Mouse (Mus musculus): ENCODE measurements around the gene Rccd1.
A peak's percentile ranks its signal among the peaks of the same experiment; 100 is the strongest.
"Not testable (repeated sequence)": the region's sequence is repeated elsewhere in the genome, so short reads cannot be mapped to it uniquely, and the experiment has no call there.

Rccd1 gene

DNA sequence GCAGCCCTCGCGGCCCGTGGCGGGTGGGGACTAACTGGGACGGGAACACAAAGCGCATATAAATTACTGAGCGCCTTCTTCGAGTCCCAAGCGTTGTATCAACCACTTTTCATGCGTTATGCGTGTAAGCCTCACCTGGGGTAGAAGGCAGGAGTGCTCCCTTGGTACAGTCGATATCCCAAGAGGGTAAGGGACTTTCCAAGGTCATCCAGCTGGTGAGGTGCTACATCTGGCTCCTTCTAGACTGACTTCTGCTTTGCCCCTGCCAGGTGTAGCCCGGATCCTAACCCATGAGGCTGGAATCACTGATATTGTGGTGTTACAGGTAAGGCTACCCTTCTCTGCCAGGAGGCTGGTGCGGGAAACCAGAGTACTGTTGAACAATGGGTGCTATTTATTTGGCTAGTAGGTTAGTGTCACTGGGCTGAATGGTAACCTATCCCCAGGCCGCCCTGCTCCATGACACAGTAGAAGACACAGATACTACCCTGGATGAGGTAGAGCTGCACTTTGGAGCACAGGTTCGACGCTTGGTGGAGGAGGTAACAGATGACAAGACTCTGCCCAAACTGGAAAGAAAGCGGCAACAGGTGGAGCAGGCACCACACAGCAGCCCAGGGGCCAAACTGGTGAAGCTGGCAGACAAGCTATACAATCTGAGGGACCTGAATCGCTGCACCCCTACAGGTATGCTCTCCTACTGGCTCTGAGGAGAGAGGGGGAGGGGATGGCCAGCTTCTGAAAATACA lies 19.2 kb upstream of the Rccd1 start:
- DNase-seq (ENCODE audit: low spot score) = no peak

DNA sequence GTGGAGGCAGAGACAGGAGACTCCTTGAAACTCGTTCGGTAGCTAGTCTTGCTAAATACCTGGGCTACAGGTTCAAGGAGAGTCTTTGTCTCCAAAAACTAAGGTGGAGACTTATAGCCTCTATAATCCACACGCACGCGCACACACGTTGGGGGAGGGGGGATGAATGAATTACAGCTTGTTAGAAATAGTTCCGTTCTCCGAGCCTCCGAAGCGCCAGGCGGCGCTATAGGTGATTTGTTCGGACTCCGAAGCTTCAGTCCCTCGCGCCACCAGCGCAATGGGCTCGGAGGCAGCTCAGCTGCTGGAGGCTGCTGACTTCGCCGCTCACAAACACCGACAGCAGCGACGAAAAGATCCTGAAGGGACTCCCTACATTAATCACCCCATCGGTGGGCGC lies 18.6 kb upstream of the Rccd1 start, which contains the start of gene Hddc3:
Gene Hddc3, plus strand, starts transcription at position 247 of the 400 bp plus-strand sequence.
- peak; percentile 81 for DNase-seq (ENCODE audit: low spot score)

DNA sequence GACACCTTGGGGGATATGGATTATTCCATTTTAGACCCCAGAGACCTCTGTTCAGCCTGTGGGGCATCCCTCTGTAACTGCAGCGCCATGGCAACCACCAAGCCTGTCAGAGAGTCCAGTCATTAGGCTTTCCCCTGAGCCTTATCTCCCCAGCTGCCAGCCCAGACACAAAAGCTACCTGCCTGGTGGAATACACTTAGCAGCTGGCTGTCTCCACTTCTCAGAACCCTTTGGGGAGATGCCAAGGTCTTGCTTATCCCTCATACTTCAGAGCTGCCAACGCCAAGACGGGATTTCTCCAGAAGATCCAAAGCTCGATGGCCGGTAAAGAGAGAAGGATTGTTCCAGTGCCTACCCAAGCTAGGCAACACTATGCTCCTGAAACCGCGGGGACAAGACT lies 17.5 kb upstream of the Rccd1 start:
- DNase-seq (ENCODE audit: low spot score) = no peak

DNA sequence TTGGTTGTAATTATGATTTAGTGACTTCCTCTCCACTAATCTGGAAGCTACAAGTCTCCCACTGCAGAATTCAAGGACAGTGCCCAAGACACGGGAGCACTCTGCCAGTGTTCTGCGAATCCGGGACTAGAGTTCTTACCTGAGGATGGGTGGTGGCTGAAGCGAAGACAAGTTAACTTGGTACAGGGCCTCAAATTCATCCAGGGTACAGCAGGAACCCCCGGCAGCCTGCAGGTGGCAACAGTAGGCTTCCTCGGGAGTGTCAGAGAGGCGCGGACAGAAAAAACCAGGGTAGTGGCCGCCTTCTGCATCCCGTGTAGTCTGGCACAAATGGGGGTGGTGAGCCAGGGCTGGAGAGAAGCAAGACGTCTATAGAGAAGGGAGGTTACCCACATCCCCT lies 16.5 kb upstream of the Rccd1 start, which contains the start of gene Unc45a:
Gene Unc45a, minus strand, starts transcription at position 213 of the 400 bp plus-strand sequence.
- peak; percentile 55 for DNase-seq (ENCODE audit: low spot score)

DNA sequence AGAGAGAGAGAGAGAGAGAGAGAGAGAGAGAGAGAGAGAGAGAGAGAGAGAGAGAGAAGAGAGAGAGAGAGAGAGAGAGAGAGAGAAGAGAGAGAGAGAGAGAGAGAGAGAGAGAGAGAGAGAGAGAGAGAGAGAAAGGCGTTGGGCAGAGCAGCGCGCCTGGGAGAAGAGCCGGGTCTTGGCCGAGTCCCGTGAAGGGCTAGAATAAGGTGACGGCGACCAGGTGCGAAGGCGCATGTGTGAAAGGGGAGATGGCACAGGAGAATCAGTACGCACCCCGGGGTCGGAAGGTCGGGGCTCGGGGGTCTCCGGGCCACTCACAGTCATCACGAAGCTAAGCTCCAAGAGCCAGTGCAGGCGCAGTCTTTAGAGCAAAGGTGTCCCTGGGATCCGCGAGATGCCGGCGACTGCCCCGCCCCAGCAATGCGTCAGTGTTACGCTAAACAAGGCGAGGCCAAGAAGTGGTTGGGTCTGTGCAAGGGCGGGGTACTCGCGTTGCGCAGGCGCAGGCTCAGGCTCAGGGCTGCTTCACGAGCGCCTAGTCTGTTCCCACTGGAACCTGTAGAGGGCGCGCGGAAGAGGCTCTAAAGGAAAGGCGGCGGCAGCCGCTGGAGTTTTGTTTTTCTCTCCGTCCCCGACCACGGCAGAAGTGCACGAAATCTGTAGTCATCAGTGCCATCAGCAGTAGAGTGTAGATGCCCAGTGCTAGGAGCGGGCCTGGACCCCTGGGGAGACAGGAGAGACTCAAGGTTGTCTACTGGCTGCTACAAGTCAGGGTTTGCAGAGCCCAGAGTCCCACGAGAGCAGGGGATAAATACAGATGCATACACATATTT lies 15.8 kb upstream of the Rccd1 start:
- peak; percentile 97 for DNase-seq (ENCODE audit: low spot score)

DNA sequence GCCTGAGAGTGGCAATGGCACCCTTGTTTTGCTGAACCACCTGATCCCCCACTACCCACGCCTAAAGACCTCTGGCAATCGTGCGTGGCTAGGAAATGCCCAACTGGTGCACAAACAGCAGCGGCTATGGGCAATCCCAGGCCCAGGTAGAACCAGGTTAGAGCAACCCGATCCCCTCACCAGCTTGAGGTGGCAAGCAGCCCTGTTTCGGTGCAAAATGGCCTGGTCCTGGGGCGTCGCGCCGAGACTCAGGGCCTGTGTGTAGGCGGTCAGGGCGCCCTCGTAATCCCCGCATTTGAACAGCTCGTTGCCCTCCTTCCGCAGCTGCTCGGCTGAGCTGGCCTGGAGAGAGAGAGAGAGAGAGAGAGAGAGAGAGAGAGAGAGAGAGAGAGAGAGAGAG lies 15.1 kb upstream of the Rccd1 start:
- no peak for DNase-seq (ENCODE audit: low spot score)

DNA sequence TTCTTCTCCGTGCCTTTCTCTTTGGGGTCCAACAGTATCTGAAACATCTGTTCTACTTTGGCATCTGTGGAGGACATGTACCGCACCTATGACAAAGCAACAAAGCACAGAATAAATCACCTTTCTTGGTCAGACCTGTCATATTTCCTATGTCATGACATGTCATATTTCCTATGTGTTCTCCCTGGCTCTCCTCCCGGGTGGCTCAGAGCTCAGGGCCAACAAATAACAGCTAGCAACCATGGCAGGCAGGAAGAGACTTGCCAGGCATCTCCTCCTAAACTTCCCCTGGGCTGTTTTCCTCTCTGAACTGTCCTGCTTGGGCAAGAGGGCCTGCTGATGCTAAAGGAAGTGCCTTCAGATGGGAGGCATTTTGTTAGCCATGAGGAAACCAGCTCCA lies 12.7 kb upstream of the Rccd1 start:
- no peak for DNase-seq (ENCODE audit: low spot score)

DNA sequence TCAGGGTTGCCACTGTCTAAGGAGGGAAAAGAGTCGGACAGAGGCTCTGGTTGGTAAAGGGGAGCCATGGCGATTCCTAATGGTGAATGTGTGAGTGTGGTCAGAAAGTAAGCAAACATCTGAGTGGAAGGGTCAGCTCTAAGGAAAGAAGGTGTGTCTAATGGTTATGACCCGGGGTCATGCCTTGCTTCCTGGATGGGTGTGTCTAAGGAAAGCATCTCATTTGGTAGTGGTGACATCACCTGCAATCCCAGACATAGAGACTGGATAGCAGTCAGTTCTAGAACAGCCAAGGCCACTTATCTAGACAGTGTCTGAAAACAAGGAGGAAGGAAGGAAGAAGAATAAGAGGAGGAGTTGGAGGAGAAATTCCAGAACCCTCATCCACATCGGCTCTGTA lies 10.6 kb upstream of the Rccd1 start:
- no peak for DNase-seq (ENCODE audit: low spot score)

DNA sequence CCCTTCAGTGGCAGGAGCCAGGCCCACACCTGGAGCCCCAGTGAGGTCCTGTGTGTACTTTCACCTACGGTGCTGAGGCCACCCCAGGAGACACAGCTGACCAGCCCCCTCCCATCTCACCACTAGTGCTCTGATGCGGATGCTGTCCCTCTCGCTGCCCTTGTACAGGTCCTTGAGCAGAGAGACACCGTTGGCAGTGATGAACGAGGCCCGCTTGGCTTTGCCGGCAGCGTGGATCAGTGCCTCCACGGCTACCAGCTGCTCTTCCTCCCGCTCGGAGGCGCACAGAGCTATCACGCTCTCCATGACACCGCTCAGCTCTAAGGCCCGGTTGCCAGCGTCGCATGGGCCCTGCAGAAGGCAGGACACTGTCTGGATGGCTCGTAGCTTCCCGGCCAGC lies 7.2 kb upstream of the Rccd1 start:
- no peak for DNase-seq (ENCODE audit: low spot score)

DNA sequence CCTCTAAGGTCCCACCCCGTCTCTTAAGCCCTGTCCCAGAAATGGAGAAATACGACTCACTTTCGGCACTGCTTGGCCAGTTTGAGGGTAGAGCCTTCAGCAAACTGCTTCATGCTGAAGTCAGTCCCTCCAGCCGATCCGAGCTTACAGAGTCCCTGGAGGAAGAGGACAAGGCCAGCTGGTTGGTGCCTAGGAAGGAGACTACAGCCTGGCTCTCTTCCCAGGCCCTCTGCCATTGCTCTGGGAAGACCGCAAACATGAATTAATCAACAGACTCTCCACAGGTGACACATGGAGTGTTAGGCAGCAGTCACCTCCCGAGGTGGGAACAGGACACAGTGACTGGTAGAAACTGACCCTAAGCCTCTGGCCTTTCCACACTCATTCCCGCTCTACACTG lies 6.0 kb upstream of the Rccd1 start:
- no peak for DNase-seq (ENCODE audit: low spot score)

DNA sequence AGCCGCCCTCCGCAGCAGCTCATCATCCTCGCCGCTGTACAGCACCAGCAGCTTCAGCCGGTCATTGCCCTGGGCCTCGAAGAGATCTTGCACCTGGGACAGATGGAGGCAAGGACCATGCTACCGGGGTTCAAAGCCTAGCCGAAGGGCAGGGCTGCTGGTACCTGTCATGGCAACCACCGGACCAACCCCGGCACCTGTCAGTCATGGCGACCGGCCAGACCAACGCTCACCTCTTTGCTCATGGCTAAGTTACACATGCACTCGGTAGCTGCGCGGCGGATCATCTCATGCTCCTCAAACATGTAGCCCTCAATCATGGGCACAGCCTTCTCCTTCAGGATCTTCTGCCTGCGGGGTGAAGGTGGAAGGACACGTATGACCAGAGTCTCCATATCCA lies 1.8 kb upstream of the Rccd1 start:
- no peak for DNase-seq (ENCODE audit: low spot score)

DNA sequence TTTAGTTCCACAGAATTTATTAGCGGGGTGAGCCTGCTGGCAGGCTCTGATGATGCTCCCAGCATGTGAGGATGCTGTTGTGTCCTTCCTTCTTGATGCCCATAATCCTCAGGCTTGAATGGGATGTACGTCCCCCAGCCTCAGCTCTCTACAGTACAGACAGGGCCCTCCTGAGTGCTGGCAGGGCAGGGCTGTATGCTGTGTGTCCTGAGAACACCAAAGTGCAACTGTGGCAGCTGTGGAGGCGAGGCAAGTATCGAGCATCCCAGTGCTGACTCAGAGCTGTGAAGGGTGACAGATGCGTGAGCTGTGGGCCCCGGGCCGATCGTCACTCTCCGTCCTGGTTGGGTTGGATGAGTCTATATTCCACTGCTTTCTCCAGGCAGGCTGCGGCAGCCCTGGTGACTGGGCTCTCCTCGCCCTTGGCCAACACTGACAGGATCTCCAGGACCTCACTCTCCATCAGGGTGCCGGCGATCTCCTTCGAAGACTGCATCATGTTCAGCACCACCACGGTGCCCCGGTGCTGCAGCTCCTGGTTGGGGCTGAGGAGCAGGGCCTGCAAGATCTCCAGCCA lies 1.1 kb upstream of the Rccd1 start:
- no peak for DNase-seq (ENCODE audit: low spot score)

DNA sequence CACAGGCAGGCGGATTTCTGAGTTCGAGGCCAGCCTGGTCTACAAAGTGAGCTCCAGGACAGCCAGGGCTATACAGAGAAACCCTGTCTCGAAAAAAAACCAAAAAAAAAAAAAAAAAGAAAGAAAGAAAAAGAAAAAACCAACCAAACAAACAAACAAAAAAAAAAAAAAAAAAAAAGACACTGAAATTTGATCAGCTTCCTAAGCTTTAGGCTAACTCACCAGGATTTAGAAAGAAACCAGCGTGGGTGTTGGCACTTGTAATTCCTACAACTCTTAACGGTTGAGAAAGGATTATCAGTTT lies 514 bp upstream of the Rccd1 start:
- not testable (repeated sequence) for DNase-seq (ENCODE audit: low spot score)

DNA sequence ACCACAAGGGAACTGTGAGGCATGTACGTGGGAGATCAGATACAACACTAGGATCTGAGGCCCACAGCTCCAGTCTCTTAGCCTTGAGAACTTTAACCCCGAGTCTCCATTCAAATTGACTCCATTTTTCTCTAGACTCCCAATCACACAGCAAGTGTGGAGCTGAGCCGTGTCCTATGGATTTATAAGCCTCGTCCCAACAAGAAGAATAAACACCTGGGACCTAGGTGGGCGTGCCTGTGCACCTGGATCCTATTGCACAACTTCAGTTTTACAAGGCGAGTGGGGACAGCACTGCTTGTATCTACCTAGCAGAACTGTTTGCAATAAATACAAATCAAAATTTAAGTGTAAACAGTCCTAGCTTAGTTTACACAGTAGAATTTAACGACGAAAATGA lies 918 bp downstream of the Rccd1 start:
- DNase-seq (ENCODE audit: low spot score) = no peak

DNA sequence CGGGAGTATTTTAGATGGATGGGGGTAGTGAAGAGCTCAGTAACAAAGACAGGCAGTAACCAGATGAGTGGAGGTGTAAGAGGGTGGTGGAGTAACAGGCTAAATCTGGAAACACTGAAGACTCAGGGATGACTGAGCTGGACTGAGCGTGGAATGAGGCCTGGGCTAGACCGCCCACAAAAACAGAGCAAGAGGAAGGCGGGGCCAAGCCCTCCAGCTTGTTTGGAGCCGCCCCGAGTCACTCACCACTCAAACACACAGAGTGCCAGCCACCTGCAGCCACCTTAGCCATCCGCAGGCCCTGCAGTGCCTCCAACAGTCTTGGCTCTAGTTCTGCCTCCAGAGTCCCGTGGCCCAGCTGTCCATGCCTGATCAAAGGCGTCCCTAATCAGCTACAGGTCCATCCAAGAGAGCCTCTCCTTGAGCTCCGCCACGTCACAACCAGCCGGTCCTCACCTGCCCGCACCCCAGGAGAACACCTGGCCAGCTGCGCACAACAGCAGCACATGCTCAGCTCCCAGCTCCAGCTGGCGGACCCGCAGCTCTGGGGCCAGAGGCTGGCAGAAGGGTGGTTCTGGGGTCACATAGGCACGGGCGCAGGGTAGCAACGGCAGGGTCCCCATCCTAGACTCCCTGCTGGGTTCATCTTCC lies 4.3 kb downstream of the Rccd1 start:
- DNase-seq (ENCODE audit: low spot score) = no peak

DNA sequence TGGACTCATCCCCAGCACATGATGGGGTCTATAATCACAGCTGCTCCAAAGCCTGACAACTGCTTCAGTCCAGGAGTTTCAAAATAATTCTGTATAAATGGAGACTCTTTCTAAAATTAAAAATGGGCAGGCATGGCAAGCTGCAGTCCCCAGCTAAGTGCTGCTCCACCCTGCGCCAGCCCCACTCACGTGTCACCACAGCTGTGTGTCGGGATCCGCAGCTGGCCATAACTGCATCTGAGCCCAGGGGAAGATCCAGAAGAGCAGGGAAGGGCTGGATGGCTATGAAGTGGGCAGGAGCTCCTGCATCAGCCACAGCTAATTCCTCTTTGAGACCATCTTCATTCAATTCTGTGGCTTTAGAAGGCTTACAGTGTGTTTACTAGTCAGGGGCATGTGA lies 5.6 kb downstream of the Rccd1 start:
- DNase-seq (ENCODE audit: low spot score) = no peak

DNA sequence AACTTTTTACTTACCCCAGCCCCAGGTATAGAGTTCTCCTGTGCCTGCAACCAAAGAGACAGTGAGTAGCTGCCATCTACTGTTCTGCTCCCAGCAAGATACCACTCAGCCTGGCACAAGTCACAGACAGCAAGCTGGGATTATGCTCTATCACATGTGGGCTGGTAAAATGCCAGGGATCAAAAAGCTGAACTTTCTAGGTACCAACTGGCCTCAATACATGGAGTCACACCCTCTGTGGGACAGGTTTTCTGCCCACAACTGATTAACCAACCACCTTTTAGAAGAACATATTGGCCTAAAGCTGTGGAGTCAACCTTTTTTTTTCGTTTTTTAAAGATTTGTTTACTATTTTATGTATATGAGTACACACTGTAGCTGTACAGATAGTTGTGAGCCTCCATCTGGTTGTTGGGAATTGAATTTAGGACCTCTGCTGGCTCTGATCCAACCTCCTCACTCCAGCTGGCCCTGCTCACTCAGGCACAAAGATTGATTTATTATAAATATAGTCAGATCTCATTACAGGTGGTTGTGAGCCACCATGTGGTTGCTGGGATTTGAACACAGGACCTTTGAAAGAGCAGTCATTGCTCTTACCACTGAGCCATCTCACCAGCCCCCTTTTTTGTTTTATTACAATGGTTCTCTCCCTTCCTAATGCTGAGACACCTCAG lies 6.7 kb downstream of the Rccd1 start:
- no peak for DNase-seq (ENCODE audit: low spot score)

DNA sequence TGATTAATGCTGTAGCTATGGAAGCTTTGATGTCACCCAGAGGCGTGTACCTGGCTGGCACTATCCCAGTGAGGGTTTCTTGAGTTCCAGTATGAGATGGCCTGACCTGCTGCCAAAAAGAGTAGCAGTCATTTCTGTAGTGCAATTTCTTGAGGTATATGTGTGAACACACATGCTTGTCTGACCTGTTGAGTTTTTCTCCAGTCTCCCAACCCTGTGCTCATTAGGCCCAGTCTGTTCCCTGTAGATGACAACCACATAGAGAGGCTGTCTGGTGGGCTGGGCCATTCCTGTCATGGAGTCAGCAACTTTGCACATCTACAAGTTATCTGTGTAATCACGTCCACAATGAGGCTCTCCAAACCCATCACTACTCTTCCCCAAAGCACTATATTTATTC lies 8.5 kb downstream of the Rccd1 start:
- no peak for DNase-seq (ENCODE audit: low spot score)

DNA sequence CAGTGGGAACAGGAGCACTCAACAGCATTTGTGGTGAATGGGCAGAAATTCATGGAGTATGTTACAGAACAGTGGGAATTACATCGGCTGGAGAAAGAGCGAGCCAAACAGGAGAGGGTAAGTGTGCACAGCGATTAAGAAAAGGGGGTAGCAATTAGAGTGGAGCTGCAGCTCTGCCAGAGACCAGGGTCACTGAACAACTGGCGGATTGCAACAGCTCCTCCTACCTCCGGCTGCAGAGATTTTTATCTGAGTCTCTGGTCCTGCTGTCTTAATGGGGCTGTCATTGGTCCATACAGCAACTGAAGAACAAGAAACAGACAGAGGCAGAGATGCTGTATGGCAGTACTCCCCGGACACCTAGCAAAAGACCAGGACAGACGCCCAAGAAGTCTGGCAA lies 13.5 kb downstream of the Rccd1 start:
- no peak for DNase-seq (ENCODE audit: low spot score)

DNA sequence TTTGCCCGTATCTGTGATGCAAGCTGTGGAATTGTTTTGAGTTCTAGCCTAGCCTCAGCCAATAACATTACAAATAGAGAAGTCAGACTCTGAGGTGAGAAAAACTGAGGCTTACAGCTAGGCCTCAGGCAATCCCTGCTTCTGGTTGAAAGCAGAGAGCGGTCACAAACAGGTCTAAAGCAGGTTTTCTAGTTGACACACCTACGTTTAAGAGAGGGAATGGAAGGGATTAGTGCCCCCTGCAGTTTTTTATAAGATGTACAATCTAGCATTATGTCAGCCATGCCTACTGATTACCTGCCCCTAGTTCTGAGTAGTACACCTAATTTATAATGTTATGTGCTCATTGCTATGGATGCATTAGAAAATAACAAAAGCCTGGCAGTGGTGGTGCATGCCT lies 16.5 kb downstream of the Rccd1 start:
- no peak for DNase-seq (ENCODE audit: low spot score)

DNA sequence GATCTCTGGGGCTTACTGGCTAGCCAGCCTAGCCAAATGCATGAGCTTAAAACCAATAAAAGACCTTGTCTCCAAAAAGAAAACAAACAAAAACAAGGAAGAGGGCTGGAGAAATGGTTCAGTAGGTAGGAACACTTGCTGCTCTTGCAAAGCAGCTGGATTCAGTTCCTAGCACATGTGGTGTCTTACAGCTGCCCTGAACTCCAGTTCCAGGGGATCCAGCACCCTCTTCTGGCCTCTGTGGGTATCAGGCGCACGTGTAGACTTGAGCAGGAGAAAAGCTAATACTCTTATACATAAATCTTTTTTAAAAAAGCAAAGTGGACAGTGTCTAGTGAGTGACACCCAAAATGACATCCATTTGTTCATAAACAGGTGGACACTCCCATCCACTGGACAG lies 22.7 kb downstream of the Rccd1 start:
- DNase-seq (ENCODE audit: low spot score) = no peak

DNA sequence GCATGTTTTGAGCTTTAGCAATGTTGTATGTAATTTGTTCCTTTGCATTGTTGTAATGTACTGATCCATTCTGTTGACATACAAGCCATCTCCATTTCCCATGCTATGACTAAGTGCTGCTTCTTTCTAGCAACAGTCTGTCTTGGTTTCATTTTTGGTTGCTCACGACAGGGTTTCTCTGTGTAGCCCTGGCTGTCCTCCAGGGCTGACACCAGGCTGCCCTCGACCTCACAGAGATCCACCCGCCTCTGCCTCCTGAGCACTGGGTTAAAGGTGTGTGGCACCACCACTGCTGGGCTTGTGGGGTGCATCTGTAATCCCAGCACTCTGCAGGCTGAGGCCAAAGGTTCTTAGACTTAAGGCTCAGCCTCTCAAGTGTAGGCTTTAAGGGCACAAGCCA lies 24.7 kb downstream of the Rccd1 start:
- DNase-seq (ENCODE audit: low spot score) = no peak

All from ovary, adult 18-20 months (tissue).